Mouse (Mus musculus) spleen, adult 2 months (tissue): ENCODE data around the gene Tfap4.

ENCODE experiments used
- CTCF ChIP-seq: fragments of 200-500 bp; IDR thresholded peaks from 2 replicates; pipeline ENCODE4 v1.5.1; 2011; ENCODE audit warnings: mild to moderate bottlenecking, inconsistent platforms; ENCODE audit not compliant: insufficient read depth, insufficient read length, insufficient replicate concordance; ENCODE audit errors: extremely low read depth
- POLR2A ChIP-seq: fragments of 200-500 bp; IDR thresholded peaks from 2 replicates; pipeline ENCODE4 v1.6.1; 2011; ENCODE audit warnings: low read depth, low read length, inconsistent platforms

- TF ChIP-seq POLR2A (no peak), CTCF (no peak)
Observed at GRCm38 (mm10) chr16:4578630-4579029, 19.0 kb upstream of the Tfap4 start.
